Mouse (Mus musculus) CH12.LX (cell line): ENCODE results near the gene Fbxo22.

Experiments
- CTCF ChIP-seq, 2 experiments: IDR thresholded peaks in 1 of 2; conservative IDR thresholded peaks in 1 of 2; 2 replicates each; pipeline ENCODE4 v1.5.1; 2011 to 2012; ENCODE audit warnings: low read depth in 2 of 2, low read length in 2 of 2, improper control_type of control experiment in 1 of 2, inconsistent platforms in 1 of 2, mild to moderate bottlenecking in 1 of 2, moderate library complexity in 1 of 2
- EP300 ChIP-seq: IDR thresholded peaks from 2 replicates; pipeline ENCODE4 v1.6.1; 2011; ENCODE audit warnings: low read length, improper control_type of control experiment
- HCFC1 ChIP-seq: IDR thresholded peaks from 2 replicates; pipeline ENCODE4 v1.6.1; 2012; ENCODE audit warnings: low read depth, mild to moderate bottlenecking, inconsistent platforms, low read length, improper control_type of control experiment
- MAZ ChIP-seq: IDR thresholded peaks from 2 replicates; pipeline ENCODE4 v1.6.1; 2012; ENCODE audit warnings: low read depth, mild to moderate bottlenecking, inconsistent platforms, low read length, improper control_type of control experiment, moderate library complexity
- MEF2A ChIP-seq: IDR thresholded peaks from 2 replicates; pipeline ENCODE4 v1.6.1; 2014; ENCODE audit warnings: low read depth, mild to moderate bottlenecking, inconsistent platforms, low read length, improper control_type of control experiment, borderline replicate concordance
- MYC ChIP-seq: IDR thresholded peaks from 2 replicates; pipeline ENCODE4 v1.6.1; 2011; ENCODE audit warnings: low read depth, mild to moderate bottlenecking, improper control_type of control experiment, low read length
- POLR2A ChIP-seq: IDR thresholded peaks from 2 replicates; pipeline ENCODE4 v1.6.1; 2011; ENCODE audit warnings: low read depth, mild to moderate bottlenecking, improper control_type of control experiment, low read length
- ZC3H11A ChIP-seq: IDR thresholded peaks from 2 replicates; pipeline ENCODE4 v1.6.1; 2012; ENCODE audit warnings: low read depth, mild to moderate bottlenecking, inconsistent platforms, low read length, improper control_type of control experiment
- ZKSCAN1 ChIP-seq: IDR thresholded peaks from 2 replicates; pipeline ENCODE4 v1.6.1; 2012; ENCODE audit warnings: low read depth, inconsistent platforms, low read length, improper control_type of control experiment, borderline replicate concordance
- ZNF384 ChIP-seq: IDR thresholded peaks from 2 replicates; pipeline ENCODE4 v1.6.1; 2012; ENCODE audit warnings: low read depth, low read length, improper control_type of control experiment, inconsistent platforms

- TF ChIP-seq ZC3H11A (no peak), MAZ (no peak), CTCF (conservative IDR thresholded peaks at IDR 0.05 in 1 of 2, IDR thresholded peaks at IDR 0.05 in 1 of 2; ENCODE audit: low read depth in 2 of 2, low read length in 2 of 2) (no peak), ZNF384 (no peak), MYC (no peak), ZKSCAN1 (no peak), EP300 (no peak), HCFC1 (no peak), MEF2A (no peak), POLR2A (no peak)
Measured at GRCm38 (mm10) chr9:55198260-55198659, 10.5 kb upstream of the Fbxo22 start.
